Mouse (Mus musculus): ENCODE results near the gene Slc28a1. TPM values are rescaled to one million over a fixed set of nuclear protein-coding genes. Genes with fewer than 3 reads are reported as not detected.

Slc28a1 gene
- polyA plus RNA-seq, 1 experiment from 2014 or later: 0.06 TPM

DNA sequence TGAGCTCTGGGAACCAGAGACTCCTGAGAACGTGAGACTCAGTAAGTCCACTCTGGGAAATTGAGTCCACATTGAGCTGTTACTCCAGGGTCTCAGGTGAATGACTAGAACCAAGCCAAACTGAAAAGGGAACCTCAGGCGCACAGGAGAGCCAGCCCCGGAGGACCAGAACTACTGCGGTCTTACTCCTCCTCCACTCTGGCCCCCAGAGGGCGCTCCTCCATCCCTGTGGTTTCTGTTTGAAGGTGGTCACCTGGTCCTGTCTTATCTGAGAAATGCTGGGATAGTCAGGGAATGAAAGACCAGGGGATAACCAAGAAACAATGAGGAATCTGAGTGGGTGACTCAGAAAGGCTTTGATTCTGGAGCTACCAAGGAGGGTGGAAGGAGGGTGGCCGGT lies 94.3 kb downstream of the Slc28a1 start:
- WGBS: 9% methylated on average over 6 of the region's 6 CpGs
- DNase-seq (ENCODE audit: low spot score) (peak; percentile 68), ATAC-seq (no peak)
- peaks cover 4% of the 10 kb centered on the region; the same call in 1 of the 2 replicates for H3K4me1 ChIP-seq (ENCODE audit: insufficient read depth, low read depth, low read length)
- no peaks in the 10 kb centered on the region for H3K27me3 ChIP-seq (replicated peaks; ENCODE audit: insufficient read depth, low read length)
- H3K9ac ChIP-seq (replicated peaks; ENCODE audit: low read depth): no peak overlapping the region
- H3K4me2 ChIP-seq (replicated peaks; ENCODE audit: low read depth, low read length): no peak overlapping the region
- no peaks in the 10 kb centered on the region for H3K9me3 ChIP-seq (ENCODE audit: low read length)
- H3K36me3 ChIP-seq (ENCODE audit: insufficient read depth, low read length): no peaks in the 10 kb centered on the region
- H3K4me3 ChIP-seq (ENCODE audit: low read depth, low read length): no peak overlapping the region
- TF ChIP-seq EP300 (IDR thresholded peaks at IDR 0.05): 0 out of 2 replicates have a peak, but pooled peaks have one; percentile 11
- peak; percentile 82 for TF ChIP-seq CTCF (IDR thresholded peaks at IDR 0.05)
- no peak overlapping the region for H3K27ac ChIP-seq (ENCODE audit: low read length)

DNA sequence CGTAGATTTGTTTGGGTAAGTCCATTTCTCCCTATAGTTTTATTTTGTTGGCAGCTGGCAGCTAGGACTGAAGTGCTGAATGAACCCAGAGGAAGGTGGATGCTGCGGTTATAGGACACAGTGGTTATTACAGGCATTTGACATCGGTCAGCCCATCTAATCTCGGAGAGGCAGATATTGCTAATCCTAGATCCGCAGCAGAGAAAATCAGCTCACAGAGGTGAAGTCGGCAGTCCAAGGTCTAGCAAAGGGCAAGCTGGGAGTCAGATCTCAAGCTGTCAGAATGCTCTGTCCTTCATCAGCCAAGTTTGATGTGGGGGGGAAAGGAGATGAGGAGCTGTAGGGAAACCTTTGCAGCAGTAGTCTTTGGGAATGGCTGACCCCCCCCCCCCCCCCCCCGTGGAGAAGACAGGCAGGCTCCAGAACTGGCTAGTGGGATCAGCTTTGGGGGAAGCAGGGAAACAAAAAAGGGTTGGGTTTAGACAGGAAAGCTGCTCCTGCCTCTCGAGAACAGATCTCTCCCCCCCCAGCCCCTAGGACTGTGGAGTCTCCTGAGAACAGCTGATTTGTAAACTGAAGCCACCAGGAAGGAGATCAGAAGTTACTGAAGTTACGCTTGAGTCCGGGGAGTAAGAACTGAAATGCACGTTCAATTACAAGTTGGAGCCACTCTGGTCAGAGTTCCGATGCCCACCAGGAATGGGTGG lies 95.5 kb downstream of the Slc28a1 start:
- TF ChIP-seq CTCF (IDR thresholded peaks at IDR 0.05) (no peak), EP300 (IDR thresholded peaks at IDR 0.05) (no peak)
- H3K27me3 ChIP-seq (replicated peaks; ENCODE audit: insufficient read depth, low read length): no peaks in the 10 kb centered on the region
- no peak overlapping the region for H3K27ac ChIP-seq (ENCODE audit: low read length)
- no peak overlapping the region for H3K4me2 ChIP-seq (replicated peaks; ENCODE audit: low read depth, low read length)
- H3K4me3 ChIP-seq (ENCODE audit: low read depth, low read length): no peak overlapping the region
- 50% methylated on average over 12 of the region's 12 CpGs for WGBS
- H3K9ac ChIP-seq (replicated peaks; ENCODE audit: low read depth): no peak overlapping the region
- no peaks in the 10 kb centered on the region for H3K9me3 ChIP-seq (ENCODE audit: low read length)
- no peak for DNase-seq (ENCODE audit: low spot score)
- no peak for ATAC-seq
- H3K36me3 ChIP-seq (ENCODE audit: insufficient read depth, low read length): no peaks in the 10 kb centered on the region
- peaks cover 4% of the 10 kb centered on the region; the same call in 1 of the 2 replicates for H3K4me1 ChIP-seq (ENCODE audit: insufficient read depth, low read depth, low read length)

DNA sequence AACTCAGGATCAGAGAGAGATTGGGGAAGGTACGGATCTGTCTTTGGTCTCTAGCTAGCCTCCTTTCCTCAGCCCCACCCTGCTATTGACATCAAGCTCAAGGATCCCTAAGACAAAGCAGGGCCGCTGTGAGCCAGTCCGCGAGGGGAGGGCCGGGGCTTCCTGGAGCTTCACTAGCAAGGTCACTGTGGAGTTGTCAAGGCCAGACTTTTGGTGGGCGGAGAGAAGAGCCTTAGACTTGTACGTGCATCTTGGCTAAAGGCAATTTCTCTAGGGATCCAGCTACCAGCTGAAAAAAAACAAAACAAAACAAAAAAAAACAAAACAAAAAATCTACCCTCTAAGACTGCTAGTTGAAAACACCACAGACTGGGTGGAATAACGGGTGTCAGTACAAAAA lies 97.2 kb downstream of the Slc28a1 start:
- H3K4me3 ChIP-seq (ENCODE audit: low read depth, low read length): peak overlapping the region; percentile 71
- H3K27me3 ChIP-seq (replicated peaks; ENCODE audit: insufficient read depth, low read length): no peaks in the 10 kb centered on the region
- no peak for ATAC-seq

DNA sequence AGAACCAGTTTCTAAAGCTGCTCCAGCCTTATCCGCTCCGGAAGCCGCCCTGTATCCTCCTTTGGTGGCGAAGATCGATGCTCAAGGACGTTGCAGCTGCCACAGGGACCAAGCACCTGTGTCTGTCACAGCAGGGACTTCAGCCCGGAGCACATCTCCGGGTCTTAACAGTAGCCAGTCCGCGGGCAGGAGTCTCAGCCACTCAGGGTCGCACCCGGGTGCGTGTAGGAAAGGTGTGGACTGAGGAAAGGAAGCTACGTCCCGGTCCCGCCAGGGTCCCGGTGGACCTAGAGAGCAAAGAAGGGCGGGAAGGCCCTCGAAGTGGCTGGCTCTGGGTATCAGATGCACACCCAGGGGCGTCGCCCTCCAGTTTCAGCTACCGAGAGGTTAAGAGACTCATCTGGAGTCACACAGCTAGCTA lies 97.7 kb downstream of the Slc28a1 start:
- no peaks in the 10 kb centered on the region for H3K9me3 ChIP-seq (ENCODE audit: low read length)
- no peak for TF ChIP-seq EP300 (IDR thresholded peaks at IDR 0.05)
- TF ChIP-seq CTCF (IDR thresholded peaks at IDR 0.05): peak; percentile 4; the same call in 1 of the 2 replicates
- DNase-seq (ENCODE audit: low spot score): peak; percentile 74
- H3K4me3 ChIP-seq (ENCODE audit: low read depth, low read length): peak overlapping the region; percentile 71
- WGBS: under 1% methylated on average over 22 of the region's 22 CpGs
- peak overlapping the region; percentile 77 for H3K4me2 ChIP-seq (replicated peaks; ENCODE audit: low read depth, low read length)
- ATAC-seq: peak; percentile 69
- peak overlapping the region; percentile 79 for H3K9ac ChIP-seq (replicated peaks; ENCODE audit: low read depth)
- H3K27ac ChIP-seq (ENCODE audit: low read length): peak overlapping the region; percentile 89
- H3K27me3 ChIP-seq (replicated peaks; ENCODE audit: insufficient read depth, low read length): no peaks in the 10 kb centered on the region
- H3K36me3 ChIP-seq (ENCODE audit: insufficient read depth, low read length): no peaks in the 10 kb centered on the region
- peaks cover 4% of the 10 kb centered on the region; the same call in 1 of the 2 replicates for H3K4me1 ChIP-seq (ENCODE audit: insufficient read depth, low read depth, low read length)

More for the DNA sequence above, 97.2 kb downstream of the Slc28a1 start:
- Histone ChIP-seq H3K9ac (replicated peaks; ENCODE audit: low read depth) (no peak overlapping the region), H3K36me3 (ENCODE audit: insufficient read depth, low read length) (no peaks in the 10 kb centered on the region), H3K27ac (ENCODE audit: low read length) (no peak overlapping the region; the same call in 1 of the 2 replicates), H3K4me2 (replicated peaks; ENCODE audit: low read depth, low read length) (peak overlapping the region; percentile 77), H3K9me3 (ENCODE audit: low read length) (no peaks in the 10 kb centered on the region), H3K4me1 (ENCODE audit: insufficient read depth, low read depth, low read length) (peaks cover 4% of the 10 kb centered on the region; the same call in 1 of the 2 replicates)
- WGBS: 12% methylated on average over 8 of the region's 8 CpGs
- DNase-seq (ENCODE audit: low spot score): peak; percentile 51
- no peak for TF ChIP-seq EP300 (IDR thresholded peaks at IDR 0.05)
- no peak for TF ChIP-seq CTCF (IDR thresholded peaks at IDR 0.05)

DNA sequence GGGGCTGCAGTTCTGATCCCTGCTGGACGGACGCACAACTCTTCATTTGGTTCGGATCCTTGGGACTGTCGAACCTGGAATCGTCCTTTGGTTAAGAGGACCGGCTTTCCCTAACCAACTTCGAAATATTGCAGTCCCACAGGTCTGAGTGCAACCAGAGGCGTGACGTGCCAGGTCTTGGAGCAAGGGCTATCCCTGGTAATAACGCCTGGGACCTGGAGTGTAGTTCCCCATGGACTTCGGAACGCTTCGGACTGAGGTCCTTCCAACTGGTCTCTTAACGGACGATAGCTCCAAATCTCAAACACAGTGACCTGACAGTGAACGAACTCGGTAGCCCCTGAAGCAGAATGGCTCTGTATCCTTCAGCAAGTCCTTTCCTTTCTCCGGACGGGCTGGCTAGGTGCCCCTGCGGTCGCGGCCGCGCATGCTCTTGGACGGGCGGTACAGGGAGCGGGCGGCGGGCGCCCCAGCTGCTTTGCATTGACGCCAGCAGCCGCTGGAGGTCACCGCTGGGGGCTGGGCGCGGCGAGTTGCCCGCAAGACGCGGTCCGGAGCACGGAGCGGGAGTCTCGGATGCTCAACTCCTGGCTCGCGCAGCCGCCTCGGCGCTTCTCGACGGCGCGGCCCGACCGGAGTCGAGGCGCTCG lies 98.2 kb downstream of the Slc28a1 start:
- no peaks in the 10 kb centered on the region for H3K9me3 ChIP-seq (ENCODE audit: low read length)
- peaks cover 4% of the 10 kb centered on the region; the same call in 1 of the 2 replicates for H3K4me1 ChIP-seq (ENCODE audit: insufficient read depth, low read depth, low read length)
- peak overlapping the region; percentile 77 for H3K4me2 ChIP-seq (replicated peaks; ENCODE audit: low read depth, low read length)
- WGBS: 1% methylated on average over 57 of the region's 57 CpGs
- no peaks in the 10 kb centered on the region for H3K36me3 ChIP-seq (ENCODE audit: insufficient read depth, low read length)
- DNase-seq (ENCODE audit: low spot score) (peak; percentile 96), ATAC-seq (peak; percentile 93)
- TF ChIP-seq EP300 (IDR thresholded peaks at IDR 0.05): no peak
- peak; percentile 68 for TF ChIP-seq CTCF (IDR thresholded peaks at IDR 0.05)
- peak overlapping the region; percentile 89 for H3K27ac ChIP-seq (ENCODE audit: low read length)
- H3K4me3 ChIP-seq (ENCODE audit: low read depth, low read length): peak overlapping the region; percentile 71
- H3K27me3 ChIP-seq (replicated peaks; ENCODE audit: insufficient read depth, low read length): no peaks in the 10 kb centered on the region
- peak overlapping the region; percentile 79 for H3K9ac ChIP-seq (replicated peaks; ENCODE audit: low read depth)
